Mouse (Mus musculus): Measurements from ENCODE around the gene Mall. TPM values are rescaled to one million over a fixed set of nuclear protein-coding genes. Genes with fewer than 3 reads are reported as not detected.

The Mall gene
- polyA plus RNA-seq, 1 experiment from 2014 or later: 0.91 TPM

DNA sequence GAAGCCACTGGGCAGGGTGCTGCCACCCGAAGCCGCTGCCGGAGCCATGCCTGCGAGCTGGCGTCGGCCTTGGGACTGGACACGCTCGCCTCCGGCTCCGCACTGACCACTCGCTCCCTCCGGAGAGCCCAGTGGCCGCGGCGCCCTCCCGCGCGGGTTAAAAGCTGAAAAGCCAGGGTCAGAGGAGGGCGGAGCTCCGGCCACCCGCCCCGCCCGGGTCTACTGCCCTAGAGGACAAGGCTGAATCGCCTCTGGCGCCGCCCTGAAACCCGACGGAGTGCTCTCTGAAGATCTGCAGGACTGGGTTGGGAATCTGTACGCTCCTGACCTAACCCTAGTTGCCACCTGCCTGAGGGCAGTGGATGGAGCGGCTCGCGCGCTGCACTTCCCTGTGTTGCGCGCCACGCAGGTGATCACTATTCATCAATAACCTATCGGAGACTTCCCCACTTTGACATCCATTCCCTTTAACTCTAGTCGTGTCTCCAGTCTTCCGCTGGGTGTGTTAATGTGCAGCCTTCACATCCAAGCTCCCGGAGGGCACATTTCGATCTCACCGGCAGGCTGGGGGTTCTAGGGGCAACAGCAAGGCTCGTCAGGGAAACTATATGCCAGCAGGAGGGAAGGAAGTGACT lies 73.5 kb downstream of the Mall start, which contains the start of gene Mal:
Gene Mal (minus strand): TSS at position 610 of the 635 bp plus-strand sequence.
- under 1% methylated on average over 43 of the region's 43 CpGs for WGBS
- H3K9ac ChIP-seq (replicated peaks; ENCODE audit: low read depth, low read length): peak within 1 kb of the TSS; percentile 35
- H3K4me3 ChIP-seq (replicated peaks; ENCODE audit: low read length): peak within 1 kb of the TSS; percentile 37
- peaks cover 41% of the 10 kb centered on the region for H3K27me3 ChIP-seq (replicated peaks; ENCODE audit: control insufficient read depth, insufficient read depth, low read length)
- H3K36me3 ChIP-seq (ENCODE audit: control insufficient read depth, insufficient read depth): no peaks in the 10 kb centered on the region
- no peaks in the 10 kb centered on the region for H3K9me3 ChIP-seq (ENCODE audit: control insufficient read depth, low read length)
- peaks cover 7% of the 10 kb centered on the region for H3K4me1 ChIP-seq (replicated peaks; ENCODE audit: control insufficient read depth, insufficient read depth, low read length)
- peak within 1 kb of the TSS; percentile 58 for H3K4me2 ChIP-seq (ENCODE audit: low read length)
- ATAC-seq: no peak
- no peak within 1 kb of the TSS for H3K27ac ChIP-seq (ENCODE audit: low read length)

DNA sequence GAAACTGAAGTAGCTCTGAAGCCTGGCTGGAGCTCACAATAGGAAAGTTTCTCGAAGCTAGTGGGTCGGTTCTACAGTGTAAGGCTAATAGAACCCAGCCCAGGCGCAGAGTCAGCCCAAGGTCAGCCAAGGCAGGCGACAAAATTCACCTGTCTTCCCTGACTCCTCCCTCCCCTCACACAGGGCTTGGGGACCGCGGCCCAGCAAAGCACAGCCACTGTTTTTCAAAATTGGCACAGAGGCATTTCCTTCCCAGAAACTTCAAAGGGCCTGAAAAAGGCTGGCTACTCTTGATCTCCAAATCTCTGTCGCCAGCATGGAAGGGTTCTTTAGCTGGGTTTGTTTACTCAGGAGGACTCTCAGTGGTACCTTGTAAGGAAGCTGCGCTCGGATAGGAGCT lies 74.3 kb downstream of the Mall start:
- Histone ChIP-seq H3K4me3 (replicated peaks; ENCODE audit: low read length) (no peak overlapping the region), H3K27ac (ENCODE audit: low read length) (no peak overlapping the region), H3K9ac (replicated peaks; ENCODE audit: low read depth, low read length) (no peak overlapping the region), H3K4me1 (replicated peaks; ENCODE audit: control insufficient read depth, insufficient read depth, low read length) (peaks cover 7% of the 10 kb centered on the region), H3K9me3 (ENCODE audit: control insufficient read depth, low read length) (no peaks in the 10 kb centered on the region), H3K4me2 (ENCODE audit: low read length) (no peak overlapping the region), H3K36me3 (ENCODE audit: control insufficient read depth, insufficient read depth) (no peaks in the 10 kb centered on the region), H3K27me3 (replicated peaks; ENCODE audit: control insufficient read depth, insufficient read depth, low read length) (peaks cover 41% of the 10 kb centered on the region)
- 5% methylated on average over 9 of the region's 9 CpGs for WGBS
- ATAC-seq: no peak

DNA sequence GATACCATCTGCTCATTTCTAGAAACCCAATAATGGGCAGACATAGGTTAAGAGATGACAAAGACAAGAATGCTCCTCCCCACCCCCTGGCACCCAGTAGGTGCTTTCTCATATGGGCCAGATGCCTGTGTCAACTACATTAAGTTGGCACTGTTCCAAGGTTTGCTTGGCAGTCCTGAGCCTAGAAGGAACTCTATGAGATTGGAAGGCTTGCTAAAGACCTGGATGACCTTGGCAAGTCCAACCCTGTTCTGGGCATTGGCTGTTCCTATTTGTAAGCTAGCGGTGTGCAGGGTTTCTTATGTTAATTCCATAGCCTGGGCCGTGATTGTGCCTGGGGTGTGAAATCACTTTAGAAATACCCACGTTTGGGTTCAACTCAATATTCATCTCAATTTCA lies 74.9 kb downstream of the Mall start:
- no peak overlapping the region for H3K4me3 ChIP-seq (replicated peaks; ENCODE audit: low read length)
- no peak for ATAC-seq
- H3K36me3 ChIP-seq (ENCODE audit: control insufficient read depth, insufficient read depth): no peaks in the 10 kb centered on the region
- H3K27me3 ChIP-seq (replicated peaks; ENCODE audit: control insufficient read depth, insufficient read depth, low read length): peaks cover 41% of the 10 kb centered on the region
- H3K4me2 ChIP-seq (ENCODE audit: low read length): no peak overlapping the region
- 58% methylated on average over 3 of the region's 3 CpGs for WGBS
- H3K4me1 ChIP-seq (replicated peaks; ENCODE audit: control insufficient read depth, insufficient read depth, low read length): peaks cover 7% of the 10 kb centered on the region
- no peak overlapping the region for H3K9ac ChIP-seq (replicated peaks; ENCODE audit: low read depth, low read length)
- no peaks in the 10 kb centered on the region for H3K9me3 ChIP-seq (ENCODE audit: control insufficient read depth, low read length)
- no peak overlapping the region for H3K27ac ChIP-seq (ENCODE audit: low read length)

Other genes starting within 250 kb of the Mall start
- 9.7 and 9.9 TPM in 2 replicates for gene Kcnip3, start 207.8 kb downstream of the Mall start, polyA plus RNA-seq (2015; fragmentation: Nextera tagmentation; extraction: Ambion mirVana)
- 0.05 TPM in 1 of 2 replicates, not detected in the other for gene Prom2, start 188.5 kb downstream of the Mall start, polyA plus RNA-seq (2015; fragmentation: Nextera tagmentation; extraction: Ambion mirVana)
- 11.0 and 11.7 TPM in 2 replicates for gene Zfp661, start 142.8 kb downstream of the Mall start, polyA plus RNA-seq (2015; fragmentation: Nextera tagmentation; extraction: Ambion mirVana)
- gene Mrps5, start 142.7 kb downstream of the Mall start, polyA plus RNA-seq (2015; fragmentation: Nextera tagmentation; extraction: Ambion mirVana): 173 and 184 TPM in 2 replicates
- 0.72 and 1.8 TPM in 2 replicates for gene Mal, start 73.2 kb downstream of the Mall start, polyA plus RNA-seq (2015; fragmentation: Nextera tagmentation; extraction: Ambion mirVana)
- 17.6 and 17.9 TPM in 2 replicates for gene Nphp1, start 59.0 kb upstream of the Mall start, polyA plus RNA-seq (2015; fragmentation: Nextera tagmentation; extraction: Ambion mirVana)
- gene Mtln, start 62.6 kb upstream of the Mall start, polyA plus RNA-seq (2015; fragmentation: Nextera tagmentation; extraction: Ambion mirVana): 29.5 and 30.1 TPM in 2 replicates
- gene Bub1, start 101.9 kb upstream of the Mall start, polyA plus RNA-seq (2015; fragmentation: Nextera tagmentation; extraction: Ambion mirVana): 21.9 and 24.6 TPM in 2 replicates
- not detected in 2 replicates for gene Acoxl, start 108.9 kb upstream of the Mall start, polyA plus RNA-seq (2015; fragmentation: Nextera tagmentation; extraction: Ambion mirVana)

All from forebrain, embryonic 16.5 days (tissue).